Mouse (Mus musculus) limb, embryonic 10.5 days (tissue): ENCODE results near the gene Ccdc6. TPM values are rescaled to one million over a fixed set of nuclear protein-coding genes. Genes with fewer than 3 reads are reported as not detected.

Source experiments
- DNase-seq: peaks from one replicate; pipeline ENCODE4 v3.0.0-alpha.2; 2017; ENCODE audit warnings: low spot score
- H3K27ac ChIP-seq: fragments of 300-500 bp; sonication (generic); 2 replicates; pipeline ENCODE4 v1.5.1; 2016; ENCODE audit warnings: mild to moderate bottlenecking
- H3K27me3 ChIP-seq: fragments of 300-500 bp; sonication (generic); 2 replicates; pipeline ENCODE4 v1.6.1; 2016; ENCODE audit warnings: low read depth, mild to moderate bottlenecking; ENCODE audit not compliant: poor library complexity, severe bottlenecking
- H3K36me3 ChIP-seq: fragments of 300-500 bp; sonication (generic); 2 replicates; pipeline ENCODE4 v1.6.1; 2016; ENCODE audit warnings: mild to moderate bottlenecking, moderate library complexity
- H3K4me1 ChIP-seq: fragments of 300-500 bp; sonication (generic); 2 replicates; pipeline ENCODE4 v1.6.1; 2016
- H3K4me3 ChIP-seq: fragments of 300-500 bp; sonication (generic); 2 replicates; pipeline ENCODE4 v1.5.1; 2016; ENCODE audit warnings: mild to moderate bottlenecking, moderate library complexity
- H3K9me3 ChIP-seq: fragments of 300-500 bp; sonication (generic); replicated peaks from 2 replicates; pipeline ENCODE4 v1.6.1; 2016; ENCODE audit warnings: mild to moderate bottlenecking
- WGBS: fragments of 180-500 bp; shearing (Covaris S2); methylation state at CpG from one replicate; pipeline ENCODE4 v1.1.7; 2016; 5-methylcytosine and 5-hydroxymethylcytosine counted together
- polyA plus RNA-seq: library from polyadenylated mRNA; unstranded; fragments of >200 nt; fragmentation: Nextera tagmentation; extraction: Ambion mirVana; gene quantifications from 2 replicates; pipeline ENCODE4 v1.2.1, GENCODE M21; 2016

The Ccdc6 gene
- polyA plus RNA-seq, 1 experiment from 2014 or later = 15.8 TPM

- 92% methylated on average over 5 of the region's 5 CpGs for WGBS
- no peak for DNase-seq
- Histone ChIP-seq H3K36me3 (peaks cover 52% of the 10 kb centered on the region), H3K27me3 (no peaks in the 10 kb centered on the region), H3K9me3 (no peaks in the 10 kb centered on the region), H3K4me1 (peaks cover 6% of the 10 kb centered on the region; the same call in 1 of the 2 replicates), H3K27ac (no peak overlapping the region), H3K4me3 (no peak overlapping the region)
These were observed 69.5 kb downstream of the Ccdc6 start for GRCm38 (mm10) chr10:70166427-70166826.

DNA sequence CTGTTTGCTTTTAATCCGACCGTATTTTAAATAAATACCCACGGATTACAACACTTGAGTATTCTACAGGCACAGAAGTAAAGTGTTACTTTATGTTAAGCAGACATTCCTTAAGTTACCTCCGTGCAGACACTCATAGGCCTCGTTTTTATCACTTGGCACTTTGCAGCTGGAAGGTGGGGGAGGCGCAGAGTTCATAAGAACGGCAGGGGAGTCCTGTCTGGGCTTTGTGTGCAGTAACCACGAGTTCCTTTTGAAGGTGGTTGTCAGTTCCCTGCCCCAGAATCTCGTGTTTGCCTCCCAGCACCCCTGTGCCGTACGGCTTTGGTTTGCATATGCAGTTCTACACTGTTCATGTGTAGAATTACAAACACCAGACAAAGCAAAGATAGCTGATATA, 70.7 kb downstream of the Ccdc6 start:
- no peak overlapping the region for H3K4me3 ChIP-seq
- H3K4me1 ChIP-seq = peaks cover 7% of the 10 kb centered on the region; the same call in 1 of the 2 replicates
- H3K9me3 ChIP-seq = no peaks in the 10 kb centered on the region
- H3K27me3 ChIP-seq = no peaks in the 10 kb centered on the region
- no peak for DNase-seq
- H3K27ac ChIP-seq = no peak overlapping the region
- peaks cover 57% of the 10 kb centered on the region for H3K36me3 ChIP-seq
- WGBS = 83% methylated on average over 11 of the region's 11 CpGs

DNA sequence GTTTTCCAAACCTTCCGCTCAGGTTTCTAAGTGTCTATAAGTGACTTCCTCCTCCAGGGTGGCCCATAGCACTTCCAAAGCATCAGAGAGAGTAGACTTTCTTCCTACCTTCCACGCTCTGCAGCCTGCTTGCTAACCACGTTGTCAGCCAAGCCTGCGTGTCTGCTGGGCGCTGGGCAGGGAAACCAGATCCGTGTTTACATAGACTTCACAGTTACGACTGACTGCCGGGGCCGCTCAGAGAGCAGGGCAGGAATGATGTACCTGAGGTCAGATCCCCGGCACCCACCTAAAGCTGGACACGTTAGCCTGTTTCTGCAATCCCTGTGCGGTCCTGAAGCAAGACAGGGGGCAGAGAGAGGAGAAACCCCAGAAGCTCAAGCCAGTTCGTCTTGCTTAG, 71.5 kb downstream of the Ccdc6 start:
- 77% methylated on average over 13 of the region's 13 CpGs for WGBS
- Histone ChIP-seq H3K36me3 (peaks cover 57% of the 10 kb centered on the region), H3K4me1 (peaks cover 9% of the 10 kb centered on the region; the same call in 1 of the 2 replicates)

GRCm38 (mm10) chr10:70169044-70169443, 72.1 kb downstream of the Ccdc6 start:
- Histone ChIP-seq H3K27me3 (no peaks in the 10 kb centered on the region), H3K36me3 (peaks cover 57% of the 10 kb centered on the region), H3K9me3 (no peaks in the 10 kb centered on the region), H3K4me1 (peaks cover 9% of the 10 kb centered on the region; the same call in 1 of the 2 replicates), H3K4me3 (no peak overlapping the region), H3K27ac (no peak overlapping the region)
- 92% methylated on average over 18 of the region's 18 CpGs for WGBS
- DNase-seq = no peak

More for the DNA sequence above, 71.5 kb downstream of the Ccdc6 start:
- no peak for DNase-seq
- no peaks in the 10 kb centered on the region for H3K9me3 ChIP-seq
- no peaks in the 10 kb centered on the region for H3K27me3 ChIP-seq
- no peak overlapping the region for H3K4me3 ChIP-seq
- no peak overlapping the region for H3K27ac ChIP-seq

- Histone ChIP-seq H3K27ac (no peak overlapping the region), H3K4me3 (no peak overlapping the region), H3K36me3 (peaks cover 80% of the 10 kb centered on the region), H3K4me1 (0 out of 2 replicates have a peak, but pooled peaks cover 4% of the 10 kb centered on the region), H3K9me3 (no peaks in the 10 kb centered on the region), H3K27me3 (no peaks in the 10 kb centered on the region)
- DNase-seq = peak; percentile 70
- 57% methylated on average over 3 of the region's 3 CpGs for WGBS
These were observed 76.4 kb downstream of the Ccdc6 start for GRCm38 (mm10) chr10:70173314-70173713.

GRCm38 (mm10) chr10:70174494-70175190, 77.7 kb downstream of the Ccdc6 start:
- Histone ChIP-seq H3K4me1 (0 out of 2 replicates have a peak, but pooled peaks cover 4% of the 10 kb centered on the region), H3K27ac (no peak overlapping the region), H3K27me3 (no peaks in the 10 kb centered on the region), H3K4me3 (no peak overlapping the region), H3K36me3 (peaks cover 78% of the 10 kb centered on the region), H3K9me3 (no peaks in the 10 kb centered on the region)
- no peak for DNase-seq
- WGBS = 81% methylated on average over 16 of the region's 16 CpGs

DNA sequence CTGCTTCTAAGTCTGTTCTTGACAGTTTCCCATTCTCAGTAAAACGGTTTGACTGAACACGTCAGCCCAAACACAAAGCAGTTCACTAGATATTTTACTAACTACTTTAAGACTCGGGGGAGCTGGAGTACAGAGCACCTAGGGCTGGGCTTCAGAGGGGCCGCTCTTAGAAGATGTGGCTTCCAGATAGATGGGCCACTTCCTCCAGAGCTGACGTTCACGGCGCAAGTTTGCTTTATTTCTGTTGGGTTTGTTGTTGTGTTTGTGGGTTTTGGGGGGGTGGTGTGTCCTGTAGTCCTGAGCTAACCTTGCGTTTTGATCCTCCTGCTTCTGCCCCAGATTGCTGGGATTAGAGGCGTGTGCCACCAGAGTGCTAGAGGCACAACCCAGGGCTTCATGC, 83.8 kb downstream of the Ccdc6 start:
- H3K27ac ChIP-seq = no peak overlapping the region
- H3K36me3 ChIP-seq = peaks cover 73% of the 10 kb centered on the region
- DNase-seq = no peak
- 89% methylated on average over 9 of the region's 9 CpGs for WGBS
- no peak overlapping the region for H3K4me3 ChIP-seq
- H3K9me3 ChIP-seq = no peaks in the 10 kb centered on the region
- no peaks in the 10 kb centered on the region for H3K27me3 ChIP-seq
- peaks cover 7% of the 10 kb centered on the region for H3K4me1 ChIP-seq

DNA sequence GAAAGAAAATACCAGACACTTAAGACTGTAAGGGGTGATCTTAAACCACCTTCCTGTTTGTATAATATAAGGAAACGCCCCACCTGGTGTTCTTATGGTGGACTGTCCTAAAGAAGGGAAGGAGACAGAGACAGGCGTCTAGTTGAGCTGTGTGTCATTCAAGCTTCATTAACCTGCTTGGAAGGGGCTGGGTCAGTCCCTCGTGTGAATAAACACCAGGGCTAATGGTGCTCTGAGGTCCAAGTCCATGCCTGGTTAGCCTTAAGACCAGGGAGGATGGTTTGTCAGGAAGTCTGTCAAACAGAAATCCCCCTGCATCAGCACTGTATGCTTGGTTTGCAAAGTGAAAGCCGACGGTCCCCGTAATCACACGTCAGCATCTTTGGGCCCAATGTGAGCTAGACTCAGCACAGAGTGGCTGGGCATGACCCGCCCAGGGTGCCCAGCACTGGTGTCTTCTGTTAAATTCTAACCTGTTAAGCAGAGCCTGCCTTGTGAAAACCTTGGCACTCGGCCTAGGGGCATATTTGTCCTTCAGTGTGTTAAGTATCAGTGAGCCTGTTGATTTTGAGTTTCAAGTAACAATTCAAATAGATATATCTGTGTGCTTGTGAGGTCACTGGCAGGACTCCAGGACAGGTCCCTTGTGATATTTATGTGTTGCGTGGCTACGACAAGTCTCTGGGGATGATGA, 84.5 kb downstream of the Ccdc6 start:
- no peak overlapping the region for H3K4me3 ChIP-seq
- no peaks in the 10 kb centered on the region for H3K9me3 ChIP-seq
- H3K4me1 ChIP-seq = peaks cover 7% of the 10 kb centered on the region
- no peak for DNase-seq
- no peak overlapping the region for H3K27ac ChIP-seq
- peaks cover 71% of the 10 kb centered on the region for H3K36me3 ChIP-seq
- WGBS = 89% methylated on average over 11 of the region's 11 CpGs
- no peaks in the 10 kb centered on the region for H3K27me3 ChIP-seq

DNA sequence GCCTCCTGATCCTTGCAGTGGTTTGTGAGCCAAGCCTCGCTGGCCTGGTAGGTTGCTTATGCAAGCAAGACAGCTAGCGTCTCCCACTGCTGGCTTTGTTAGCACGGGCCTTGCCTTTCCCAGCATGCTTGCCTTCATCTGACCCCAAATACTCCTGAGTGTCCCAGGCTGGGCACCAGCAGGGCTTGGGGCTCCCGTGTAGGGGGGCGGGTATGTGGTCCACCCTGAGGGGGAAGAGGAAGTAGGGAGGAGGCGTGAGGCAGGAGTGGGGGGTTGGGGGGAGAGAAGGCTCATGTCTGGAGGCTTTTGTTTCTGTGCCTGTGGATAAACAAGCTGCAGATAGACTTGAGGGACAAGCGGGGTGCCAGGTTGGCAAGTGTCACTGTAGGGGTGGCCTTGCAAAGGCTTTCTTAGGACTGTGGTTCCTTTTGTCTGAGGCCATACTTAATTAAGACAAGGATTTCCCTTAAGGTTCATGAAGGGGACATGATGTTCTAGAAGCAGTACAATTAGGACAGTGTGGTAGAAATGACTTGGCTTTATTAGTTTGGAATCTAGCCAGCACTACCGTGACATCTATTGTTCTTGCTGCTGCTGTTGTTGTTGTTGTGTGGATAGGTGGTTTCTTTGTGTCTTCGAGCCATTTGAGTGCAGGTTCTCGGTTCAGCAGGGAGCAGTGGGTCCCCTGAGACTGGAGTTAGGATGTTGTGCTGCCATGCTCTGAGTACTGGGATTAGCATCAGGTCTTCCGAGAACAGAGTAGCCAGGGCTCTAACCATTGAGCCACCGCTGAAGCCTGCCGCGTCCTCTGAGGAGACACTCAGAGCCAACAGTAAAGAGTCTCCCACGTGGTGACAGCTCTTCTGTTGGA, 86.5 kb downstream of the Ccdc6 start:
- Histone ChIP-seq H3K36me3 (peaks cover 70% of the 10 kb centered on the region), H3K27ac (peak overlapping the region; percentile 77), H3K27me3 (no peaks in the 10 kb centered on the region), H3K4me3 (no peak overlapping the region), H3K9me3 (no peaks in the 10 kb centered on the region), H3K4me1 (peaks cover 7% of the 10 kb centered on the region)
- WGBS = 83% methylated on average over 15 of the region's 15 CpGs
- no peak for DNase-seq

DNA sequence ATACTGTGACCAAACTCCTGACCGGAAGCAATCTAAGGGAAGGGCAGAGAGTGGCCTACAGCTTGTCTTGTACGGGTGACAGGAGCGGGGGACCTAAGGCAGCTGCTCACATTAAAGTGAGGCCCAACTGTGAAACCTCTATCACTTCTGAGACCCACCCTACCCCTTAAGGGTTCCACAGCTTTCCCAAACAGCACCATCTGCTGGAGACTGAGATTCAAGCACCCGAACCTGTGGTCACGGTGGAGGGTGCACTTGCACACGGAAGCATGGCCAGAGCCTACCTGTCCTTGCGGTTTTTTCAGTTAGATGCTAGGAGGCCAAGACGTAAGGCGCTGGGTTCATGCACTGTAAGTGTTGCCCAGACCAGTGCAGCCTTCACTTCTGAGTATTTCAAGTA, 89.2 kb downstream of the Ccdc6 start:
- H3K36me3 ChIP-seq = peaks cover 76% of the 10 kb centered on the region
- peaks cover 7% of the 10 kb centered on the region for H3K4me1 ChIP-seq
- DNase-seq = peak; percentile 47
- H3K27me3 ChIP-seq = no peaks in the 10 kb centered on the region
- H3K4me3 ChIP-seq = no peak overlapping the region
- H3K27ac ChIP-seq = no peak overlapping the region
- 83% methylated on average over 9 of the region's 9 CpGs for WGBS
- no peaks in the 10 kb centered on the region for H3K9me3 ChIP-seq

DNA sequence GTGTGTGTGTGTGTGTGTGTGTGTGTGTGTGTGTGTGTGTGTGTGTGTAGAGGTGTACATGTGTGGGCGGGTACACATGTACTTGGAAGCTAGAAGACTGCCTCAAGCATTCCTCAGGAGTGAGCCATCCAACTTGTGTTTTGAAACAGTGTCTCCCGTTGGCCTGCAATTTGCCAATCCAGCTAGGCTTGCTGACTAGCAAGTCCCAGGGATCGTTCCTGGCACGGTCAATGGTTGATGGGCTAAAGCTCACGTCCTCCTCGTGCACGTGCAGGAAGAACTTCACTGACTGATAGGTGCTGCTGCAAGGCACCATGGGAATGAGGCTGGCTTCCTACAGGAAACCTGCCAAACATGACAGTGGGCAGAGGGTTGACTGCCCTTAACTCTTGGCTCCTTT, 89.7 kb downstream of the Ccdc6 start:
- WGBS = 94% methylated on average over 7 of the region's 7 CpGs
- peaks cover 76% of the 10 kb centered on the region for H3K36me3 ChIP-seq

GRCm38 (mm10) chr10:70189864-70190263, 92.9 kb downstream of the Ccdc6 start:
- Histone ChIP-seq H3K4me1 (peaks cover 5% of the 10 kb centered on the region), H3K4me3 (no peak overlapping the region), H3K9me3 (no peaks in the 10 kb centered on the region), H3K27ac (no peak overlapping the region), H3K36me3 (peaks cover 71% of the 10 kb centered on the region), H3K27me3 (no peaks in the 10 kb centered on the region)
- 86% methylated on average over 13 of the region's 13 CpGs for WGBS
- DNase-seq = no peak

More for the DNA sequence above, 89.7 kb downstream of the Ccdc6 start:
- DNase-seq = no peak
- no peak overlapping the region for H3K27ac ChIP-seq
- H3K9me3 ChIP-seq = no peaks in the 10 kb centered on the region
- no peak overlapping the region for H3K4me3 ChIP-seq
- peaks cover 7% of the 10 kb centered on the region for H3K4me1 ChIP-seq
- no peaks in the 10 kb centered on the region for H3K27me3 ChIP-seq
